Comparison of ENCODE assay signal across 23 mouse cellular contexts in the genomic region with DNA sequence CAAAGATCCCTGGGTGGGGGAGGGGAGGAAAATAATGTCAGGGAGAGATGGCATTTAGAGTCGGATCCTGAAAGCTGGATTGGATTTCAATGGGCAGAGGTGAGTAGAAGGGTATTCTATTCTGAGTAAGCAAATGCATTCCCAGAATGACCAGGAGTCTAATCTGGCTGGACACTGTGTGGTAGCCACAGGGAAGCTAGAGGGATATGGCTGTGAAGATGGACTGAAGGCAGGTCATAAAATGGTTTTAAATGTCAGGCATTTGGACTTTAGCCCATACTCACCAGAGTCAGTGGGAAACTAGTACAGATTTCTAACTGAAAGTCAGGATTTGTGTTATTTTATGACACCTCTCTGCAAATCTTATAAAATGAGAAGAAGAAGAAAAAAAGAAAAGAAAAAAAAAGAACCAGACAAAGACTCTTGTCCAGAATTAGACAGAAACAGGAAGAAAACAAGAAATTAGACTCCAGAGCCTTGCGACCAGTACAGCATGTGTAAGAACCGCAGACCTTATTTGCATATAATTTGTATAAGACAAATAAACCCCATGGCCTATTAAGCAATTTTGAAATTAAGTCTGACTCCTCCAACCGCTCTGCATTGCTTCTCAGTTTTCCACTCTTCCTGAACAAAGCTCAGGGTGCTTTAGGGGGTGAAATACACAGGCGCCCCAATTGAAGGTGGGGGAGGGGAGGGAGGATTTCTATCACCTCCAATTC. TPM values are rescaled to one million over a fixed set of nuclear protein-coding genes. Genes with fewer than 3 reads are reported as not detected.
A peak's percentile ranks its signal among the peaks of the same experiment; 100 is the strongest.
DNase-seq lines count a peak whose midpoint lies in the region; ATAC-seq and TF ChIP-seq lines count a peak whose summit lies in the region.
"Had no signal": no experiment of that assay in that cellular context is flagged by ENCODE, and none has a peak within 500 bp of the region (broad histone marks: within the 10 kb centered on the region; RNA-seq: fewer than 3 reads in every experiment).

No protein-coding gene starts in this region.

- H3K36me3 ChIP-seq in forebrain, embryonic 12.5 days (replicated peaks): no peaks in the 10 kb centered on the region
- H3K36me3 ChIP-seq in forebrain, postnatal 0 days (ENCODE audit: insufficient read depth): no peaks in the 10 kb centered on the region
- no peaks in the 10 kb centered on the region for H3K36me3 ChIP-seq in hindbrain, embryonic 13.5 days
- no peaks in the 10 kb centered on the region for H3K36me3 ChIP-seq in hindbrain, embryonic 12.5 days
- H3K36me3 ChIP-seq in neural tube, embryonic 13.5 days: no peaks in the 10 kb centered on the region
- H3K36me3 ChIP-seq: neural tube, embryonic 15.5 days; stomach, embryonic 15.5 days had no signal

- no peak for TF ChIP-seq CTCF in forebrain, postnatal 0 days (IDR thresholded peaks at IDR 0.05; ENCODE audit: low read depth)

- peaks cover 6% of the 10 kb centered on the region for H3K4me1 ChIP-seq in forebrain, embryonic 12.5 days
- H3K4me1 ChIP-seq in forebrain, postnatal 0 days (ENCODE audit: insufficient read depth): no peaks in the 10 kb centered on the region
- H3K4me1 ChIP-seq in hindbrain, embryonic 13.5 days (replicated peaks): 0 out of 2 replicates have a peak, but pooled peaks cover 7% of the 10 kb centered on the region
- H3K4me1 ChIP-seq in hindbrain, embryonic 12.5 days: no peaks in the 10 kb centered on the region
- H3K4me1 ChIP-seq in neural tube, embryonic 13.5 days (replicated peaks): 0 out of 2 replicates have a peak, but pooled peaks cover 8% of the 10 kb centered on the region
- H3K4me1 ChIP-seq: neural tube, embryonic 15.5 days; stomach, embryonic 15.5 days had no signal

- H3K9ac ChIP-seq in forebrain, embryonic 12.5 days: no peak overlapping the region
- no peak overlapping the region for H3K9ac ChIP-seq in forebrain, postnatal 0 days
- no peak overlapping the region for H3K9ac ChIP-seq in hindbrain, embryonic 13.5 days
- no peak overlapping the region for H3K9ac ChIP-seq in hindbrain, embryonic 12.5 days
- H3K9ac ChIP-seq in neural tube, embryonic 13.5 days: no peak overlapping the region
- H3K9ac ChIP-seq: heart, embryonic 13.5 days; liver, embryonic 12.5 days; liver, postnatal 0 days; neural tube, embryonic 15.5 days; stomach, embryonic 15.5 days had no signal

- whole genome bisulfite sequencing in forebrain, embryonic 12.5 days: 43% methylated on average over 5 of the region's 5 CpGs
- 47% methylated on average over 5 of the region's 5 CpGs for WGBS in forebrain, postnatal 0 days
- 62% methylated on average over 5 of the region's 5 CpGs for WGBS in hindbrain, embryonic 13.5 days
- 77% methylated on average over 5 of the region's 5 CpGs for WGBS in hindbrain, embryonic 12.5 days
- WGBS in neural tube, embryonic 13.5 days: 66% methylated on average over 5 of the region's 5 CpGs

- H3K4me3 ChIP-seq in forebrain, embryonic 12.5 days (replicated peaks): no peak overlapping the region
- H3K4me3 ChIP-seq in forebrain, postnatal 0 days (ENCODE audit: low read depth, low read length): no peak overlapping the region
- H3K4me3 ChIP-seq in hindbrain, embryonic 13.5 days: no peak overlapping the region
- H3K4me3 ChIP-seq in hindbrain, embryonic 12.5 days: no peak overlapping the region
- no peak overlapping the region for H3K4me3 ChIP-seq in neural tube, embryonic 13.5 days
- H3K4me3 ChIP-seq: erythroblast, embryonic 14.5 days; heart, embryonic 13.5 days; liver, embryonic 12.5 days; neural tube, embryonic 15.5 days; stomach, embryonic 15.5 days had no signal

- DNase-seq in forebrain, postnatal 0 days: no peak
- DNase-seq in neural tube, embryonic 10.5 days (ENCODE audit: extremely low spot score, low spot score): no peak
- DNase-seq in left cerebral cortex, postnatal 25 days (ENCODE audit: low spot score in 2 of 2): no peak
- DNase-seq: adrenal gland, postnatal 14 days; kidney, postnatal 4 days; left cerebral cortex, postnatal 4 days; liver, postnatal 0 days; lung, postnatal 36 days; retina, postnatal 1 day; right cerebral cortex, postnatal 14 days; thymus, postnatal 25 days had no signal

- peak overlapping the region; percentile 46; the same call in 1 of the 2 replicates for H3K27ac ChIP-seq in forebrain, embryonic 12.5 days
- no peak overlapping the region for H3K27ac ChIP-seq in forebrain, postnatal 0 days (ENCODE audit: low read depth, low read length)
- 0 out of 2 replicates have a peak overlapping the region, but pooled peaks have one; percentile 20 for H3K27ac ChIP-seq in hindbrain, embryonic 13.5 days
- no peak overlapping the region for H3K27ac ChIP-seq in hindbrain, embryonic 12.5 days
- peak overlapping the region; percentile 28; the same call in 1 of the 2 replicates for H3K27ac ChIP-seq in neural tube, embryonic 13.5 days (replicated peaks)
- H3K27ac ChIP-seq: heart, embryonic 13.5 days; liver, embryonic 12.5 days; neural tube, embryonic 15.5 days; stomach, embryonic 15.5 days had no signal

- H3K9me3 ChIP-seq in forebrain, embryonic 12.5 days: no peaks in the 10 kb centered on the region
- no peaks in the 10 kb centered on the region for H3K9me3 ChIP-seq in forebrain, postnatal 0 days (ENCODE audit: low read length)
- no peaks in the 10 kb centered on the region for H3K9me3 ChIP-seq in hindbrain, embryonic 13.5 days
- H3K9me3 ChIP-seq in hindbrain, embryonic 12.5 days (replicated peaks): no peaks in the 10 kb centered on the region
- H3K9me3 ChIP-seq in neural tube, embryonic 13.5 days: no peaks in the 10 kb centered on the region
- H3K9me3 ChIP-seq: heart, embryonic 13.5 days; liver, embryonic 12.5 days; neural tube, embryonic 15.5 days; stomach, embryonic 15.5 days had no signal

- H3K4me2 ChIP-seq in forebrain, embryonic 12.5 days: no peak overlapping the region
- H3K4me2 ChIP-seq in forebrain, postnatal 0 days (ENCODE audit: low read depth): no peak overlapping the region
- no peak overlapping the region for H3K4me2 ChIP-seq in hindbrain, embryonic 13.5 days
- no peak overlapping the region for H3K4me2 ChIP-seq in hindbrain, embryonic 12.5 days (replicated peaks)
- no peak overlapping the region for H3K4me2 ChIP-seq in neural tube, embryonic 13.5 days
- H3K4me2 ChIP-seq: heart, embryonic 13.5 days; liver, embryonic 12.5 days; midbrain, embryonic 11.5 days; neural tube, embryonic 15.5 days; stomach, embryonic 15.5 days had no signal

- ATAC-seq in forebrain, embryonic 12.5 days (ENCODE audit: low FRiP score): peak; percentile 20; the same call in 1 of the 2 replicates
- no peak; the same call in 1 of the 2 replicates for ATAC-seq in forebrain, postnatal 0 days
- ATAC-seq in hindbrain, embryonic 13.5 days (ENCODE audit: low FRiP score): no peak
- no peak for ATAC-seq in hindbrain, embryonic 12.5 days (ENCODE audit: low FRiP score)
- ATAC-seq in neural tube, embryonic 13.5 days (ENCODE audit: low read depth): no peak
- ATAC-seq: CD4-positive, CD25-positive, alpha-beta regulatory T cell, adult 4 months; hindbrain, embryonic 16.5 days; liver, embryonic 12.5 days; liver, postnatal 0 days had no signal

- intact Hi-C loops in left cerebral cortex, postnatal 25 days (cut with DNase I): no loop called here

- peaks cover 4% of the 10 kb centered on the region; the same call in 1 of the 2 replicates for H3K27me3 ChIP-seq in forebrain, embryonic 12.5 days
- no peaks in the 10 kb centered on the region for H3K27me3 ChIP-seq in forebrain, postnatal 0 days (ENCODE audit: insufficient read depth, low read length)
- no peaks in the 10 kb centered on the region for H3K27me3 ChIP-seq in hindbrain, embryonic 13.5 days
- no peaks in the 10 kb centered on the region for H3K27me3 ChIP-seq in hindbrain, embryonic 12.5 days
- no peaks in the 10 kb centered on the region for H3K27me3 ChIP-seq in neural tube, embryonic 13.5 days
- H3K27me3 ChIP-seq: heart, embryonic 13.5 days; liver, embryonic 12.5 days; neural tube, embryonic 15.5 days; stomach, embryonic 15.5 days had no signal

RNA-seq across cellular contexts. Expression of gene Amot, which starts 27.8 kb away (rescaled TPM):
- polyA plus RNA-seq in forebrain, embryonic 12.5 days (2016; fragmentation: Nextera tagmentation; extraction: Ambion mirVana): 15.5 and 18.3 TPM in 2 replicates
- 13.2 and 18.3 TPM in 2 replicates for total RNA-seq in forebrain, postnatal 0 days (2014; rRNA removed)
- polyA plus RNA-seq in forebrain, postnatal 0 days (2015; fragmentation: Nextera tagmentation; extraction: Ambion mirVana): 4.5 and 7.7 TPM in 2 replicates
- polyA plus RNA-seq in hindbrain, embryonic 13.5 days (2015; fragmentation: Nextera tagmentation; extraction: Ambion mirVana): 11.7 and 12.0 TPM in 2 replicates
- 25.9 and 33.1 TPM in 2 replicates for polyA plus RNA-seq in hindbrain, embryonic 12.5 days (2016; fragmentation: Nextera tagmentation; extraction: Ambion mirVana)
- 11.0 and 13.9 TPM in 2 replicates for polyA plus RNA-seq in neural tube, embryonic 13.5 days (2015; fragmentation: Nextera tagmentation; extraction: Ambion mirVana)
- total RNA-seq in left cerebral cortex, postnatal 25 days (2021): 10 to 100 TPM; 21.7 to 25.1 TPM

Comparison
In these comparisons a context has a peak if more than half of its experiments do, and no peak if none do; other contexts are left out.
1. H3K27ac ChIP-seq: peak in forebrain, embryonic 12.5 days (single experiment), hindbrain, embryonic 13.5 days (single experiment) and neural tube, embryonic 13.5 days (single experiment); none in forebrain, postnatal 0 days (single experiment) and hindbrain, embryonic 12.5 days (single experiment).